Comparison of ENCODE assay signal across 12 mouse cellular contexts in the genomic region with DNA sequence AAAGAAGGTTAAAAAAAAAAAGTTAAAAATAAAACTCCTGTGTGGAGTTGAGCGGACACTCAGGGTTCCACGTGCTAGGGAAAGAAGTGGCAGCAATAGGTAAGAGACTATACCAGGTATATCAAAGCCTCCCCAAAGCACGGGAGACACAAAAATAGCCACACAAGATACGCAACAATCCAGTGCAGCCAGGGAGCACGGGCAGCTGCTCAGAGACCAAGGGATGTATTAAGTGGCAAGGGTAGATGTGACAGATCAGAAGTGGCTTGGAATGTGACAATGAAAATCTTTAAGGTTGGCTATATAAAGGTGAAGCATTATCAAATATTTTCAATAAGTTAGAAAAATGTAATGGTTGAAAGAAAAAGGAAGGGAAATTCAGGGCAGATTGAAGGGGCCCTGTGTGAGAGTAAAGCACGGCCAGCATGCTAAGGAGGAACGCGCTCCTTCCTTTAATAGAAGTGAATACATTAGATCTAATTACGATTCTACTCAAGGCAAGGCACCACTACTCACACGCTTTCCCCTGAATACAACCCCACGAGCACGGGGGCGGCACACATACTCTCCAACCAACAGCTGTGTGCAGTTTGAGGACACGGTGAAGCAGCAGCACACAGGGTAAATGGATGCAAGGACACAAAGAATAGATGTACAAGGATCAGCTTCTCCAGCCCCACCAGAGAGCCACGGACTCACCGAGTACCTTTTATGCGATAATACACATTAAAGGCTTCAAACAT. TPM values are rescaled to one million over a fixed set of nuclear protein-coding genes. Genes with fewer than 3 reads are reported as not detected.
A peak's percentile ranks its signal among the peaks of the same experiment; 100 is the strongest.
DNase-seq lines count a peak whose midpoint lies in the region; ATAC-seq lines count a peak whose summit lies in the region.
"Had no signal": no experiment of that assay in that cellular context is flagged by ENCODE, and none has a peak within 500 bp of the region (broad histone marks: within the 10 kb centered on the region; RNA-seq: fewer than 3 reads in every experiment).

No protein-coding gene starts in this region.

- H3K27me3 ChIP-seq in forebrain, embryonic 16.5 days (replicated peaks; ENCODE audit: control insufficient read depth, insufficient read depth, low read length), result no peaks in the 10 kb centered on the region
- no peaks in the 10 kb centered on the region for H3K27me3 ChIP-seq in hindbrain, embryonic 12.5 days
- no peaks in the 10 kb centered on the region for H3K27me3 ChIP-seq in neural tube, embryonic 15.5 days (replicated peaks)

- no peak overlapping the region for H3K4me3 ChIP-seq in forebrain, embryonic 16.5 days (replicated peaks; ENCODE audit: low read length)
- no peak overlapping the region for H3K4me3 ChIP-seq in hindbrain, embryonic 12.5 days
- no peak overlapping the region for H3K4me3 ChIP-seq in neural tube, embryonic 15.5 days (replicated peaks)
- H3K4me3 ChIP-seq: myocyte had no signal

- H3K9me3 ChIP-seq in forebrain, embryonic 16.5 days (ENCODE audit: control insufficient read depth, low read length), result no peaks in the 10 kb centered on the region
- no peaks in the 10 kb centered on the region for H3K9me3 ChIP-seq in hindbrain, embryonic 12.5 days (replicated peaks)
- H3K9me3 ChIP-seq in neural tube, embryonic 15.5 days (replicated peaks), result no peaks in the 10 kb centered on the region

- no peaks in the 10 kb centered on the region for H3K36me3 ChIP-seq in forebrain, embryonic 16.5 days (ENCODE audit: control insufficient read depth, insufficient read depth)
- H3K36me3 ChIP-seq in hindbrain, embryonic 12.5 days, result no peaks in the 10 kb centered on the region
- no peaks in the 10 kb centered on the region; the same call in 1 of the 2 replicates for H3K36me3 ChIP-seq in neural tube, embryonic 15.5 days

- peak; percentile 94 for ATAC-seq in forebrain, embryonic 16.5 days
- peak; percentile 91 for ATAC-seq in hindbrain, embryonic 12.5 days (ENCODE audit: low FRiP score)
- ATAC-seq in neural tube, embryonic 15.5 days (ENCODE audit: low FRiP score), result peak; percentile 84

- H3K27ac ChIP-seq in forebrain, embryonic 16.5 days (ENCODE audit: low read length), result peak overlapping the region; percentile 10; the same call in 1 of the 2 replicates
- no peak overlapping the region for H3K27ac ChIP-seq in hindbrain, embryonic 12.5 days
- no peak overlapping the region for H3K27ac ChIP-seq in neural tube, embryonic 15.5 days (replicated peaks)

- peak overlapping the region; percentile 29; the same call in 1 of the 2 replicates for H3K4me2 ChIP-seq in forebrain, embryonic 16.5 days (ENCODE audit: low read length)
- no peak overlapping the region for H3K4me2 ChIP-seq in hindbrain, embryonic 12.5 days (replicated peaks)
- H3K4me2 ChIP-seq in neural tube, embryonic 15.5 days, result no peak overlapping the region
- H3K4me2 ChIP-seq: lung, embryonic 14.5 days had no signal

- peaks cover 6% of the 10 kb centered on the region; the same call in 1 of the 2 replicates for H3K4me1 ChIP-seq in forebrain, embryonic 16.5 days (replicated peaks; ENCODE audit: control insufficient read depth, insufficient read depth, low read length)
- no peaks in the 10 kb centered on the region for H3K4me1 ChIP-seq in hindbrain, embryonic 12.5 days
- no peaks in the 10 kb centered on the region for H3K4me1 ChIP-seq in neural tube, embryonic 15.5 days

- peak; percentile 42 to 59 for DNase-seq in left cerebral cortex, adult 9 months (ENCODE audit: low spot score in 2 of 2)
- DNase-seq in urinary bladder, postnatal 14 days (ENCODE audit: low spot score), result no peak
- DNase-seq in gastrocnemius, adult 8-10 months (ENCODE audit: low spot score in 2 of 2), result no peak
- DNase-seq in liver, result no peak
- no peak for DNase-seq in natural killer cell, adult 2 months (ENCODE audit: low spot score in 2 of 2)
- DNase-seq: gastrocnemius, postnatal 14 days; lung, embryonic 14.5 days; thymus, postnatal 36 days had no signal

- 0 out of 2 replicates have a peak overlapping the region, but pooled peaks have one; percentile 29 for H3K9ac ChIP-seq in forebrain, embryonic 16.5 days (replicated peaks; ENCODE audit: low read depth, low read length)
- H3K9ac ChIP-seq in hindbrain, embryonic 12.5 days, result no peak overlapping the region
- H3K9ac ChIP-seq in neural tube, embryonic 15.5 days (replicated peaks), result no peak overlapping the region
- H3K9ac ChIP-seq: lung, embryonic 14.5 days had no signal

- WGBS in forebrain, embryonic 16.5 days, result 44% methylated on average over 17 of the region's 17 CpGs
- 61% methylated on average over 17 of the region's 17 CpGs for WGBS in hindbrain, embryonic 12.5 days
- WGBS in neural tube, embryonic 15.5 days, result 53% methylated on average over 17 of the region's 17 CpGs

RNA-seq across cellular contexts. Expression of gene Ccdc59, which starts 52.0 kb away (rescaled TPM):
- polyA plus RNA-seq in forebrain, embryonic 16.5 days (2015; fragmentation: Nextera tagmentation; extraction: Ambion mirVana), result 48.5 and 51.6 TPM in 2 replicates
- polyA plus RNA-seq in hindbrain, embryonic 12.5 days (2016; fragmentation: Nextera tagmentation; extraction: Ambion mirVana), result 54.0 and 55.5 TPM in 2 replicates
- 43.3 and 49.4 TPM in 2 replicates for polyA plus RNA-seq in neural tube, embryonic 15.5 days (2015; fragmentation: Nextera tagmentation; extraction: Ambion mirVana)
- total RNA-seq in gastrocnemius, adult 8-10 months (2022), result 10 to 100 TPM in 1 of 4 experiments, 1 to 10 TPM in 3; 7.9 to 10.3 (median 9.0) TPM

RNA-seq across cellular contexts. Expression of gene Mettl25, which starts 52.3 kb away (rescaled TPM):
- 13.4 and 13.7 TPM in 2 replicates for polyA plus RNA-seq in forebrain, embryonic 16.5 days (2015; fragmentation: Nextera tagmentation; extraction: Ambion mirVana)
- 12.6 and 14.0 TPM in 2 replicates for polyA plus RNA-seq in hindbrain, embryonic 12.5 days (2016; fragmentation: Nextera tagmentation; extraction: Ambion mirVana)
- 15.4 and 16.4 TPM in 2 replicates for polyA plus RNA-seq in neural tube, embryonic 15.5 days (2015; fragmentation: Nextera tagmentation; extraction: Ambion mirVana)
- total RNA-seq in gastrocnemius, adult 8-10 months (2022), result 1 to 10 TPM; 2.6 to 3.1 (median 2.8) TPM

Comparison
In these comparisons a context has a peak if more than half of its experiments do, and no peak if none do; other contexts are left out.
1. DNase-seq: peak in left cerebral cortex, adult 9 months (2 of 2); none in urinary bladder, postnatal 14 days (single experiment), gastrocnemius, adult 8-10 months (0 of 2), liver (single experiment) and natural killer cell, adult 2 months (0 of 2).
2. Peak in every context shown above with its lines, with median percentiles within 50 percentile points of each other: ATAC-seq.